Mouse (Mus musculus) G1E (cell line): ENCODE results near the gene Myo1b.

Experiments
- CTCF ChIP-seq: IDR thresholded peaks from 2 replicates; pipeline ENCODE4 v1.5.1; 2012; ENCODE audit warnings: low read depth, low read length, inconsistent platforms, mixed read lengths
- POLR2AphosphoS5 ChIP-seq: IDR thresholded peaks from 2 replicates; pipeline ENCODE4 v1.6.1; 2012; ENCODE audit warnings: low read depth, low read length, inconsistent platforms; ENCODE audit not compliant: insufficient replicate concordance
- TAL1 ChIP-seq: conservative IDR thresholded peaks from 2 replicates; pipeline ENCODE4 v1.6.1; 2012; ENCODE audit warnings: low read depth, low read length, inconsistent platforms, mixed read lengths

DNA sequence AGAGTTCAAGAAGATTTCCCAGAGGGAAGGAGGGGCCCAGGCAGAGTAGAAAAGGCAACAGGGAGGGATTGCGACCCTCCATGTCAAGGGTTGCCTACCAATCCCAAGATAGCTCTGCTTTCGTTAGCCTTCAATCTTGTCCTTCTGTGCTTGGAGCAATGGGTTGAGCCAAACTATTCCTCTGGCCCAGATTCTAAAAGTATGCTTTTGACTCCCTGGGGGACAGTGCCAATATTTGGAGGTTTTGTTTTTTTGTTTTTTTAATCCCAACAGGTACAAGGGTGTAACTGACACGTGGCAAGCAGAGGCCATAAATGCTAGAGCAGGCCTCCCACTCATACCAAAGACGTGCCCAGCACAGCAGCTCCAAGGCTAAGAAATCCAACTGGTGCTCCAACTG is 93.3 kb downstream of the Myo1b start:
- TF ChIP-seq CTCF (no peak), TAL1 (no peak), POLR2AphosphoS5 (no peak)
